Mouse (Mus musculus): Measurements from ENCODE around the gene Nmd3.

DNA sequence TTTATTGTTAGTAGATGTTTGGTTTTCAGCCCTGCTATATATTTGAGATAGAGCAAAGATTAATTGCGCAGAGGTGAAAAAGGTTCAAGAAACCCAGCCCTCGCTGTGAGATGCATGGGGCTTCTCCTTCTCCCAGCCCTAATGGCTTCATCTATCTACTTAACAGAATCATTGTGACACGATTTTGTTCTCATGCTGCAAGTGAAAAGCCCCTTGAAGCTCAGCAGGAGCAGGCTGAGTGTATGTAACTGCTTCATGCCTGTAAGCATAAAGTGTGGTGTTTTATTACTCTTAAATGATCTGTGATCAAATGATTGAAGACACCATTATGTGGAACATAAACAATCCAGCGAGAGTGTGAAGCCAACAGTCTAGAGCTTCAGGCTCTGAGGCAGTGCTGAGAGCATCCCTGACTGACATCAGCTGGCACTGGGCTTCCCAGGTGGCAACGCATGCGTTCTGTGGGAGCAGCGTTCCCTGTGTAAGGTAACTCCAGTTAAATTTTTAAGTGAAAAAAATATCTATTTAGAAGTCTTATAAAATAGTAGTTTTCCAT is 79.1 kb downstream of the Nmd3 start:
- TF ChIP-seq POLR2A (IDR thresholded peaks at IDR 0.05; ENCODE audit: insufficient read depth, low read depth, low read length), result no peak
- TF ChIP-seq CTCF (IDR thresholded peaks at IDR 0.05; ENCODE audit: insufficient read depth, low read depth, low read length), result no peak
